Mouse (Mus musculus): ENCODE measurements at regions not wholly inside any gene's neighbourhood (a gene's known extent, or its start where the extent isn't known, plus 50 kb on each side); places are given as distances from the start of the nearest gene placed in this dataset.

DNA sequence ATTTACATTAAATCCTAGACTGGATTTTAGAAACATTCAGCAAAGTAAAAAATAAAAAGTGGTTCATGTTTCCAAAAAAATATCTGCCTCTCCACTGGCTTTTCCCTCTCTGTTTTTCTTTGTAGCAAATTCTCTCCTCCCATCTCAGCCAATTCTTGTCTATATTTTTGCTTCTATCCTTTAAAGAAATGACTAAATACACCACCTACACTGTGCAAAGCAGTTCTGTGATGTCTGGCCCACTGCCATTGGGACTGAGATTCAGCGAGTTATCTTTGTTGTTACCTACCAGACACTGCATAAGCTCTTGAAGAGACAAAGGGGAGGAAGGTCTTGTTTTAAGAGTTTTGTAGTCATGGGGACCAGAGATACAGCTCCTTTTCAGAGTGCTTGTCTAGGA is 835.8 kb upstream of the Klhl29 start:
- Histone ChIP-seq H3K4me1 (replicated peaks) (no peaks in the 10 kb centered on the region), H3K27ac (replicated peaks) (no peak overlapping the region), H3K9me3 (no peaks in the 10 kb centered on the region), H3K36me3 (no peaks in the 10 kb centered on the region), H3K9ac (no peak overlapping the region), H3K4me2 (no peak overlapping the region), H3K4me3 (no peak overlapping the region), H3K27me3 (no peaks in the 10 kb centered on the region)
- 53% methylated on average over 1 of the region's 1 CpGs for WGBS
- no peak for ATAC-seq (ENCODE audit: low read depth)

DNA sequence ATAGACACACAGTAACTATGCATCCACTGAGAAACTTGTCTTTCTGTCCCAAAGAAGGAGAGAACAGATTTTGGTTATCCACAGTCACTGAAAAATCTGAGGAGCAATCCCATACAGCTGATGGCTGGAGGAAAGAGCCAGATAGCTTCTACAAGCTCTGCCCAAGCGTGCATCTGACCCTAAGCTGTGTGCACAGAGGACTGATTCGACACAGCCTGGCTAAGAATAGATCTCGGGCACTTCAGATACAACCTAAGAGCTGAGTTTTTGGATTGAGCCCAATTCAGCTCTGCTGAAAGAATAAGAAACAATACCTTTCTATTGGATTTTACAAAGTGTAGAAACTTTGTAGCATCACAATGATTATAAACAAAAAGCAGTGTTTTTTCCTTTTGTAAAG is 813.8 kb upstream of the Klhl29 start:
- Histone ChIP-seq H3K4me2 (no peak overlapping the region), H3K36me3 (no peaks in the 10 kb centered on the region), H3K4me1 (replicated peaks) (no peaks in the 10 kb centered on the region), H3K9me3 (no peaks in the 10 kb centered on the region), H3K9ac (no peak overlapping the region), H3K27me3 (no peaks in the 10 kb centered on the region), H3K4me3 (no peak overlapping the region), H3K27ac (replicated peaks) (no peak overlapping the region)
- ATAC-seq (ENCODE audit: low read depth) = no peak
- WGBS = 71% methylated on average over 3 of the region's 3 CpGs

DNA sequence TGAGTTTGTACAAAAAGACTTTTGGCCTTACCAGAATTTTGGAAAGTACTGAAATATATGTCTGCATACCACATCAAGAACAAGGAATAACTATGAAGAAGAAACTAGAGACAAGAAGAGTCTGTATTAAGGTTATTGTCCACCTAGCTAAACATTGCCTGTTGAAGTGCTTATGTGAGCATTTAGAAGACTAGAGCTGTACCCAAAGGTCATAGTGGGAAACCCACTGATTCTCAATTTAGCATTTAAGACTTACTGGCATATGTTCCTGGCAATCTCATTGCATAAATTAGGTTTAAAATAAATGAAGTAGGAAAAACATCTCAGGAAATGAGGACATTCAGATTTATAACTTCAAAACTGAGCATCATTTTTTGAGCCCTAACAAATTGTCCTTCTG is 793.3 kb upstream of the Klhl29 start:
- Histone ChIP-seq H3K9ac (no peak overlapping the region), H3K4me2 (no peak overlapping the region), H3K4me3 (no peak overlapping the region), H3K36me3 (no peaks in the 10 kb centered on the region), H3K27ac (replicated peaks) (no peak overlapping the region), H3K9me3 (no peaks in the 10 kb centered on the region), H3K27me3 (no peaks in the 10 kb centered on the region), H3K4me1 (replicated peaks) (no peaks in the 10 kb centered on the region)
- ATAC-seq (ENCODE audit: low read depth) = no peak

DNA sequence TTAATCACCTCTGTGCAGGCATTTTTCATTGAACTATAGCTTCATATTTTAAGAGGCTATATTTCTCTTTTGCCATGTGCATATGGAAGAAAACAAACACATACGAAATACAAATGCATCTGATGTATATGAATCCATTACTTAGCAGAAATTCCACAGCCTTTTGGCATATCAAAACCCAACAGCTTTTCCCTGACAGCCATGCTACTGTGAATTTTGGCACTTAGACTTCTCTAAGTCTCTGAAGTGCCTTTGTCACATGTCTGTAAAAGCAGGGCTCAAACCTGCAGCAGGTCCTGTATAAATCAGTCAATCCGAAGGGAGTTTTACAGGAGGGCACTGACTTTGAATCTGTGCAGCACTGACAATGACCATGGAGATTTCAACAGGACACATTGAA is 778.8 kb upstream of the Klhl29 start:
- Histone ChIP-seq H3K4me3 (no peak overlapping the region), H3K27me3 (no peaks in the 10 kb centered on the region), H3K27ac (replicated peaks) (no peak overlapping the region), H3K36me3 (no peaks in the 10 kb centered on the region), H3K9me3 (no peaks in the 10 kb centered on the region), H3K4me1 (replicated peaks) (no peaks in the 10 kb centered on the region), H3K9ac (no peak overlapping the region), H3K4me2 (no peak overlapping the region)
- no peak for ATAC-seq (ENCODE audit: low read depth)
- WGBS = 79% methylated on average over 2 of the region's 2 CpGs

DNA sequence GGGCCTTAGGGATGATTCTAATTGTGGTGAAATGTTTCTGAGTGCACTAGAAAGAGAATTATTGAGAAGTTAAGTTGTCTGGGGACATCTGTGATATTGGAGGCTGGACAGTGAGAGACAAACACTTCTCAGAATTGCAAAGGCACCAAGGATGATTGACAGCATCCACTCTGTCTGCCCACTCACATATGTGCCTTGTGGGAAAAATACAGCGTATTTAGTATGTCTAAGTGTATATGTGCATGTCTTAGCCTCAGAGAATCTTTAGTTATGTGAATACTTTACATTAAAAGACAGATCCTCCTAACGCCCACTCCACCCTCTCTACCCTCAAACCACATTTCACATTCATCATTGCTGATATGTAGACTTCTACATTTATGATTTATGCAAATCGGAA is 776.0 kb upstream of the Klhl29 start:
- Histone ChIP-seq H3K4me3 (no peak overlapping the region), H3K4me1 (replicated peaks) (no peaks in the 10 kb centered on the region), H3K9me3 (no peaks in the 10 kb centered on the region), H3K9ac (no peak overlapping the region), H3K4me2 (no peak overlapping the region), H3K36me3 (no peaks in the 10 kb centered on the region), H3K27me3 (no peaks in the 10 kb centered on the region), H3K27ac (replicated peaks) (no peak overlapping the region)
- no peak for ATAC-seq (ENCODE audit: low read depth)
- 90% methylated on average over 3 of the region's 3 CpGs for WGBS

DNA sequence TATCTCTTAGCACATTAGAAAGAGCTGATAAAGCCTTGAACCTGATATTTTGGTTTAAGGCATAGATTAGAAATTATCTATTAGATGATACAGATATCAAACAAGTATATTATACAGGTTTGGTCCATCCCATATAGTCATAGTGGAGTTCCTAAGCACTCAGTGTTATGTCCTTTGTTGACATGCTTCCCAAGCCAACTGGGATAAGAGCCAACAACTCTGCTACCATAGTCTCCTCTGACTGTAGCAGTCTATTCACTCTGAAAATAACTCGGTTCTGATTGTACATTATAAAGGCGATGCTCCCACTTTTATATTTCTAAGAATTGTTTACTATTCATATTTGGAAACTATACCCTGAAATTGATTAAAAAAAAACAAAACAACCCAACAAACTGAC is 757.0 kb upstream of the Klhl29 start:
- Histone ChIP-seq H3K9me3 (no peaks in the 10 kb centered on the region), H3K27me3 (no peaks in the 10 kb centered on the region), H3K9ac (no peak overlapping the region), H3K4me2 (no peak overlapping the region), H3K36me3 (no peaks in the 10 kb centered on the region), H3K4me3 (no peak overlapping the region), H3K4me1 (replicated peaks) (no peaks in the 10 kb centered on the region), H3K27ac (replicated peaks) (no peak overlapping the region)
- ATAC-seq (ENCODE audit: low read depth) = no peak
- WGBS = 87% methylated on average over 2 of the region's 2 CpGs

DNA sequence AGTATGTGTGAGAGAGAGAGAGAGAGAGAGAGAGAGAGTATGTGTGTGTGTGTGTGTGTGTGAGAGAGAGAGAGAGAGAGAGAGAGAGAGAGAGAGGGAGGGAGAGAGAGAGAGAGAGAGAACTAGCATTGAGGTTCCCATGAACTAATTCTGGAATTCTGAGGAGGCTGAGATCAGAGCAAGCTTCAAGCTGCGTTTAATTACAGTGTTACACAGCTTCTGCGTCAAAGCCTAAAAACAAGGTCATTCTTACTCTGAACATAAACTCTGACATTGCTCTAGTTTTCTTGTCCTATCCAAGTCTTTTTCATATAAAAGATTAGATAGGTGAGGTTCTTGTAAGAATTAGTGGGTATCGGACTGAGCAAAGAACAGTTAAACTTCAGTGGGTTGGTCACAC is 744.1 kb upstream of the Klhl29 start:
- Histone ChIP-seq H3K27me3 (no peaks in the 10 kb centered on the region), H3K9ac (no peak overlapping the region), H3K4me3 (no peak overlapping the region), H3K27ac (replicated peaks) (no peak overlapping the region), H3K4me1 (replicated peaks) (no peaks in the 10 kb centered on the region), H3K9me3 (no peaks in the 10 kb centered on the region), H3K36me3 (no peaks in the 10 kb centered on the region), H3K4me2 (no peak overlapping the region)
- no peak for ATAC-seq (ENCODE audit: low read depth)
- WGBS = 95% methylated on average over 3 of the region's 3 CpGs

DNA sequence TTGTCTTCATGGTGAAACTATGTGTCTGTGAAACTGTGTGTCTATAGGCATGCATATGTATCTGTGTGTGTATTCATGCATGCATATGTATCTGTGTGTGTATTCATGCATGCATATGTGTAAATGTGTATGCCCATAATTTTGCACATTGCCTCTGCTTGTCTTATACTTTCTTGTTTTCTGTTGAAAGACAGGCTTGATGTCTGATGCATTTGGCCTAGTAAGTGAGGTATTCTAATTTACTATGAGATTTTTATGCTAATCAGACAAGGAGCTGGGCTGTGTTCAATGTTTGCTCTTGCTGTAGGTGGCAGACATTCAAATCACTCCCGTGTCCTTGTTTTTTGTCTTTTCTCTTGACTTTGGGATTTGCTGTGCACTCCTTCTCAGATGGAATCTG is 739.8 kb upstream of the Klhl29 start:
- H3K4me1 ChIP-seq (replicated peaks) = no peaks in the 10 kb centered on the region
- H3K36me3 ChIP-seq = no peaks in the 10 kb centered on the region
- ATAC-seq (ENCODE audit: low read depth) = no peak
- no peak overlapping the region for H3K4me3 ChIP-seq
- H3K27me3 ChIP-seq = no peaks in the 10 kb centered on the region
- H3K9me3 ChIP-seq = no peaks in the 10 kb centered on the region
- H3K4me2 ChIP-seq = no peak overlapping the region
- H3K9ac ChIP-seq = no peak overlapping the region
- no peak overlapping the region for H3K27ac ChIP-seq (replicated peaks)
- 83% methylated on average over 1 of the region's 1 CpGs for WGBS

DNA sequence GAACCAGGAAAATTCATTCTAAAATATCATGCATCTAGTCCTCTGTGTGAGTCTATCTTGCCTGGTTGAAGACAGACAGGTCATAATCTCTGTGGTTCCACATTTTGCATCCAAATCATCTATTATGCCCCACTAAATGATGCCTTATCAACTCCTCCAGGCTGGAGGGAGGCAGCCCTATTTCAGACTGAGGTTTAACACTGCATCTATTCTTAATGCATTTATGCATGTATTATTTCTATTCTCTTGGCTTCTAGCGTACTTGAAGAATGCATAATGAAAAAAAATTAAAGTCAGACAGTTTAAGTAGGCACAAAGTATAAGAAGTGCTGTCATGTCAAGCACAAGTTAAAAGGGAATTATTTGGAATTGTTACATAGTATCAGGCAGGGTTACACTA is 721.8 kb upstream of the Klhl29 start:
- no peaks in the 10 kb centered on the region for H3K4me1 ChIP-seq (replicated peaks)
- WGBS = 64% methylated on average over 1 of the region's 1 CpGs
- no peak overlapping the region for H3K4me2 ChIP-seq
- no peak overlapping the region for H3K9ac ChIP-seq
- H3K36me3 ChIP-seq = no peaks in the 10 kb centered on the region
- no peak for ATAC-seq (ENCODE audit: low read depth)
- no peak overlapping the region for H3K4me3 ChIP-seq
- H3K9me3 ChIP-seq = no peaks in the 10 kb centered on the region
- no peaks in the 10 kb centered on the region for H3K27me3 ChIP-seq
- no peak overlapping the region for H3K27ac ChIP-seq (replicated peaks)

DNA sequence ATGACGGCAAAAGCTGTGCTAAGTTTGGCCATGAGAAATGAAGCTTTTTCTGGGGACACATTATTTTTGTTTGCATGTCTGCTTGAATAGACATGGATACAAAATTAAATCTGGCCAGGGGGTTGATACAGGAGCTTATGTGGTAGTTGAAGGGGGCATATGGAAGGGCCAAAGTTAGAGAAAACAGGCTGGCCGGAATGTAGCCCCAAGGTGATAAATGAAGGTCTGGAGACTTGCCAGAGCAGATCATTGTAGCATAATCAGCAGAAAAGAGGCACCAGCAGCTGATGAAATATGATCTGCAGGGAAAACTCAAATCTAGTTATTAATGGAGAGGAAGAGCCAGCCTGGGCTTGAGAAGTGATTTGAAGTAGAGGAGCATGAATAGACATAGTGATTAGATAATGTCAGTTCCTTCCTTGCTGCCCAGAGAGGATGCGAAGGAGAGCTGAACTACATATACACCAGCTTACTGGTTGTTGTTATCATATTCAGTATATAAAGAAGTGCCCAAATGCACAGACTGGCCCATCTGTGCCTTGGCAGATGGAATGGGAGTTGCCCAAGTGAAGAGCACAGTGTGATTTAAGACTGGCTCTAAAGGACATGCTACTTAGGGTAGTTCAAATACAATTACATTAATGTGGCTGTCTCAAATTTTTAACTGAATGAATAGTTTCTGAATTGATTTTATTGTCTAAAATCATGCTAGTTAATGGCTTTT is 712.3 kb upstream of the Klhl29 start:
- 0 out of 2 replicates have a peak overlapping the region, but pooled peaks have one; percentile 23 for H3K27ac ChIP-seq (replicated peaks)
- no peak overlapping the region for H3K4me2 ChIP-seq
- ATAC-seq (ENCODE audit: low read depth) = peak; percentile 53
- 29% methylated on average over 3 of the region's 3 CpGs for WGBS
- H3K9me3 ChIP-seq = no peaks in the 10 kb centered on the region
- H3K4me3 ChIP-seq = no peak overlapping the region
- peaks cover 17% of the 10 kb centered on the region for H3K4me1 ChIP-seq (replicated peaks)
- no peaks in the 10 kb centered on the region for H3K36me3 ChIP-seq
- H3K9ac ChIP-seq = no peak overlapping the region
- H3K27me3 ChIP-seq = no peaks in the 10 kb centered on the region

DNA sequence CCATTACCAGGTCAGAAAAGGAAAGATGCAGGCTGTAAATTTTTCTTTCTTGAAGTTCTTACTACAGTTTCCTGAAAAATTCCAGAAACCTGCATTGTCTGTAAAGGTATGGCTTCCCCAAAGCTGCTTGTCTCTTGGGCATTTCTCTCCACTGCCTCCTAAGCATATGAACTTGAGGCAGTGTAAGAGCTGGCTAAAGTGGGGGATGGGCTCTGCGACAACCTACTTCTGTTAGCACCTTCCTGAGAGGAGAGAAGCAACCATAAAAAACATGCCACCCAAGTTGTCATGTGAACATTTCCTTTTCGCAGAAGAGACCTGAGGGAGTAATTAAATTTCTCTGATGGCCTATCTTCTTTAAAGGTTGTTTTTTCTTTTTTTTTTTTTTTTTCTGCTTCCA is 711.6 kb upstream of the Klhl29 start:
- H3K4me1 ChIP-seq (replicated peaks) = peaks cover 17% of the 10 kb centered on the region

DNA sequence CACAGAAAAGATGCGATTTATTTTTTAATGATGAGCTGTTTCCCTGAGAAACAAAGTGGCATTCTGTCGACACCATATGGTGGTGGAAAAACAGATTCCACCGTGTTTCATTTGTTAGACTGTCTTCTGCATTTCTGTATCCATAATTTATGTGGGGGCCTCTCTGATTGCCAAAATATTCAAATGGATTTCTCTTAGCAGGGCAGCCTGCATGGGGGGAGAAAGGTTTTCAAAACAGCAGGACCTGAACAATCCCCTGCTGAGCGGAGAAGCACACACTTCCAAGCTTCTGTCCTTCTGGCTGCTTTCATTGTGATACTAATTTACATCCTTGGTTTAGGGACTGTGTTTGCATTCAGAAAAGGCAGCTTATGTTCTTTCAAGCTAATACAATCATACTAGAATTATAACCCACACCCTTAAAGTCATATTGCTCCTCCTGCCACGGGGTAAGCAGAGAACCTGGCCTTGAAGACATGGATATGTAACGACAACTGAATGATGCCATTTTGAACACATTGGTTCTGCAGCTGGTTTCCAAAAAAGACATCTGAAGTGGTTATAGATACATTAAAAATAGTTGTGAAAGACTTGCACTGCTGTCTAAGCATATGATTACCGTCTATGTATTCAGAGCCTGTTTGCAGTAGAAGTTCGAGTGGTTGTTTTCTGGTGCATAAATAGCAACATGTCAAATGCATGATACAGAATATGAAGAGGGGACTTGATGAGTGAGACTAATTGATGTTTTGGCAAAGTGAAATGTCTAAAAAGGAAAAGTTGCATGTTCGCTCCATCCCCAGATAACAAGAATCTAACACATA is 671.6 kb upstream of the Klhl29 start:
- H3K4me2 ChIP-seq = 0 out of 2 replicates have a peak overlapping the region, but pooled peaks have one; percentile 3
- H3K27me3 ChIP-seq = no peaks in the 10 kb centered on the region
- no peak overlapping the region for H3K4me3 ChIP-seq
- peak overlapping the region; percentile 59 for H3K27ac ChIP-seq (replicated peaks)
- no peak overlapping the region for H3K9ac ChIP-seq
- peaks cover 14% of the 10 kb centered on the region for H3K4me1 ChIP-seq (replicated peaks)
- peak; percentile 69; the same call in 1 of the 2 replicates for ATAC-seq (ENCODE audit: low read depth)
- no peaks in the 10 kb centered on the region for H3K36me3 ChIP-seq
- 30% methylated on average over 9 of the region's 9 CpGs for WGBS
- H3K9me3 ChIP-seq = no peaks in the 10 kb centered on the region

More for the DNA sequence above, 711.6 kb upstream of the Klhl29 start:
- H3K4me2 ChIP-seq = no peak overlapping the region
- H3K9me3 ChIP-seq = no peaks in the 10 kb centered on the region
- no peak overlapping the region for H3K9ac ChIP-seq
- no peak overlapping the region for H3K4me3 ChIP-seq
- 37% methylated on average over 2 of the region's 2 CpGs for WGBS
- H3K27ac ChIP-seq (replicated peaks) = no peak overlapping the region
- no peak for ATAC-seq (ENCODE audit: low read depth)
- H3K36me3 ChIP-seq = no peaks in the 10 kb centered on the region
- no peaks in the 10 kb centered on the region for H3K27me3 ChIP-seq
